Mouse (Mus musculus): Measurements from ENCODE around the gene M6pr.
"Not testable (repeated sequence)": the region's sequence is repeated elsewhere in the genome, so short reads cannot be mapped to it uniquely, and the experiment has no call there.

Gene M6pr

GRCm38 (mm10) chr6:122344386-122345116 is 36.0 kb downstream of the M6pr start:
- DNase-seq: no peak

GRCm38 (mm10) chr6:122345731-122346130 is 37.2 kb downstream of the M6pr start:
- DNase-seq: no peak

GRCm38 (mm10) chr6:122346399-122346798 is 37.9 kb downstream of the M6pr start:
- DNase-seq: no peak

- DNase-seq: not testable (repeated sequence)
Measured at GRCm38 (mm10) chr6:122347326-122347725, 38.8 kb downstream of the M6pr start.

GRCm38 (mm10) chr6:122355909-122356308 is 47.4 kb downstream of the M6pr start:
- no peak for DNase-seq

- no peak for DNase-seq
Measured at GRCm38 (mm10) chr6:122357089-122357488, 48.6 kb downstream of the M6pr start.

GRCm38 (mm10) chr6:122365706-122366105 is 57.2 kb downstream of the M6pr start:
- no peak for DNase-seq

- no peak for DNase-seq
Measured at GRCm38 (mm10) chr6:122366287-122366686, 57.8 kb downstream of the M6pr start.

- no peak for DNase-seq
Measured at GRCm38 (mm10) chr6:122366976-122367375, 58.5 kb downstream of the M6pr start.
